Mouse (Mus musculus): Measurements from ENCODE around the gene Nxpe4. TPM values are rescaled to one million over a fixed set of nuclear protein-coding genes. Genes with fewer than 3 reads are reported as not detected.
"Not testable (repeated sequence)": the region's sequence is repeated elsewhere in the genome, so short reads cannot be mapped to it uniquely, and the experiment has no call there.

The Nxpe4 gene
- polyA plus RNA-seq (2017; shearing (Covaris generic)), result 1 to 10 TPM in 1 of 2 experiments, under 1 TPM in 1; 0.34 to 5.5 TPM

GRCm38 (mm10) chr9:48161505-48162192 lies at the start of gene Nxpe4:
Gene Nxpe4 (plus strand): TSS chr9:48162023.
- no peak for ATAC-seq

GRCm38 (mm10) chr9:48126815-48127214 lies 35.0 kb upstream of the Nxpe4 start:
- no peak for ATAC-seq

- no peak for ATAC-seq
Measured at GRCm38 (mm10) chr9:48137507-48137906, 24.3 kb upstream of the Nxpe4 start.

- ATAC-seq, result no peak
Measured at GRCm38 (mm10) chr9:48140485-48141411, 21.1 kb upstream of the Nxpe4 start.

GRCm38 (mm10) chr9:48142646-48143045 lies 19.2 kb upstream of the Nxpe4 start:
- ATAC-seq, result no peak

- ATAC-seq, result no peak
Measured at GRCm38 (mm10) chr9:48146761-48147160, 15.1 kb upstream of the Nxpe4 start.

GRCm38 (mm10) chr9:48166531-48166930 lies 4.7 kb downstream of the Nxpe4 start:
- not testable (repeated sequence) for ATAC-seq

- no peak for ATAC-seq
Measured at GRCm38 (mm10) chr9:48176764-48177163, 14.9 kb downstream of the Nxpe4 start.

- no peak for ATAC-seq
Measured at GRCm38 (mm10) chr9:48181300-48181699, 19.5 kb downstream of the Nxpe4 start.

- ATAC-seq, result no peak
Measured at GRCm38 (mm10) chr9:48182718-48183414, 21.0 kb downstream of the Nxpe4 start.

- no peak for ATAC-seq
Measured at GRCm38 (mm10) chr9:48184319-48184718, 22.5 kb downstream of the Nxpe4 start.

- ATAC-seq, result no peak
Measured at GRCm38 (mm10) chr9:48188854-48189253, 27.0 kb downstream of the Nxpe4 start.

- ATAC-seq, result no peak
Measured at GRCm38 (mm10) chr9:48197458-48197884, 35.6 kb downstream of the Nxpe4 start.

- ATAC-seq, result no peak
Measured at GRCm38 (mm10) chr9:48210970-48211369, 49.1 kb downstream of the Nxpe4 start.

- ATAC-seq, result no peak
Measured at GRCm38 (mm10) chr9:48211912-48212311, 50.1 kb downstream of the Nxpe4 start.

- ATAC-seq, result no peak
Measured at GRCm38 (mm10) chr9:48214751-48215150, 52.9 kb downstream of the Nxpe4 start.

- ATAC-seq, result no peak
Measured at GRCm38 (mm10) chr9:48216091-48217001, 54.5 kb downstream of the Nxpe4 start.

GRCm38 (mm10) chr9:48230706-48231105 lies 68.9 kb downstream of the Nxpe4 start:
- ATAC-seq, result no peak

GRCm38 (mm10) chr9:48236455-48236854 lies 74.6 kb downstream of the Nxpe4 start:
- no peak for ATAC-seq

GRCm38 (mm10) chr9:48238153-48238755 lies 76.4 kb downstream of the Nxpe4 start:
- ATAC-seq, result no peak

GRCm38 (mm10) chr9:48239461-48239860 lies 77.6 kb downstream of the Nxpe4 start:
- no peak for ATAC-seq
